Mouse (Mus musculus) kidney, adult 18-20 months (tissue): ENCODE measurements at regions not wholly inside any gene's neighbourhood (a gene's known extent, or its start where the extent isn't known, plus 50 kb on each side); places are given as distances from the start of the nearest gene placed in this dataset.

Experiments
- DNase-seq: peaks from one replicate; pipeline ENCODE4 v3.0.0; 2021

DNA sequence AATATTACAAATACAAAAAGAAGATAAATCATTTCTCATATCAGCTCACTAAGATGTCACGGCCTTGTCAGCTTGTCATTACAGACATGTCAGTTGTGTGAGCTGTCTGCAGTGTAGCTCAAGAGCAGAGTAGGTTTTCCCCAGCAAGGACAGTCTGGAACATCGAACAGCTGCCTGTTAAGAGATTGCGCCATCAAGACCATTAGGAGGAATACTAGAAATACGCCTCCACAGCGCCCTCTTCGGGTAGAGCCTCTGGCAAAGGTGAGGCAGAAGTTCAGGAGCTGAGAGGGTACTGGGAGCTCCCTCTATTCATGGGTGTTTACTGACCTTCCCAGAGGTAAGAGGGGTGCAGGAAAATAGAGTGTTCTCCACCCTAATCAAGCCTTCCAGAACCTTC, 327.0 kb downstream of the Pax1 start:
- peak; percentile 26 for DNase-seq

GRCm38 (mm10) chr2:147656667-147657066, 294.9 kb downstream of the Pax1 start:
- DNase-seq, result no peak

DNA sequence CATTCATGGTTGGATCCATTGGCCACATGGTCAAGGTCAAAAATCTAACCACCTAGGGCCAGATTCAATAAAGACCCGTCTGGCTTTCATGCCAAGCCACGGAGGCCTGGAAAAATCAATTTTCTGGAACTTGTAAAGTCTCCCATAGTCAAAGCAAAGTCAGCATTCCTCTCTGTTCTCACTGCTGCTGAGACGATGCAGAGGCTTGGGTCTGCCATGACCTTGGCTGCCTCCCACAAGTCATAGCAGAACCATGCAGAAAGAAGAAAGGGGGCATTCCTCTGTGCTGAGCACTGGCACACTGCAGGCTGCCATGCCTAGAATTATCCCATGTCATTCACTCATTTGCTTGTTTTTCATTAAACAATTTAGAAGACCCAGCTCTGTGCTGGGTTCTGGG, 288.5 kb downstream of the Pax1 start:
- no peak for DNase-seq

DNA sequence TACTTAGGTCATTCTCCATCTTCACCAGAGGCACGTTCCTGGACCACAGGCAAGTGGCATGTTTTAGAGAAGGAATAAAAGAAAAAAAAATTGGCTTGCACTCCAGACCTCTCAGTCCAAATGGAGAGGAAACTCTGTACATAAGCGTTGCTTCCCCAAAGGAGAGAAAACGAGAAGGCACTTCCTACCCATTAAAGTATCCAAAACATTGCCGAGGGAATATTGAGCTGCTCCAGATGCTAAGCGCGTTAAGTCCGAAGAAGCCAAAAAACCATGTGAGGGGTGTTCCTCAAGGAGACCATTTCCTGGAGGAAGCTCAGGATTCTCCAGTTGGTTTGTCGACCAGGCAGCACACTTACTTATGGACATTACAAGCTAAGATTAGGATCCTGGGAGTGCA, 286.2 kb downstream of the Pax1 start:
- DNase-seq, result no peak

DNA sequence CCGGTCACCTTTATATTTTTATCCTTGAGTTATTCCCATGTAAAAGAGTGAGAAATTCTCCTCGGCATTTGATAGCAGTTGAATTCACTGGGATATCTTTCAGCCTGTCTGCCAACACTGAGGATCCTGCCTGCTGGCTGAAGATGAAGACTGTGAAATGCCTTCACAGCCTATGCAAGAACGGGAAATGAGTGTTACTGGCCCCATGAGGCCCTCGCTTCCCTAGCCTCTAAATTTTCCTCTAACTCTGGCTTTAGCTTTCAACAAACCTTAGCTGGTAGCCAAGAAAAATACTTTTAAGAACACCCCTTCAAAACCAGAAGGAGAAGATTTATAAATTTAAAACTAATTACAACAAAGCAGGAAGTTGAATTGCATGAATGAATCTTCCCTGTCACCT, 285.8 kb downstream of the Pax1 start:
- DNase-seq, result no peak

DNA sequence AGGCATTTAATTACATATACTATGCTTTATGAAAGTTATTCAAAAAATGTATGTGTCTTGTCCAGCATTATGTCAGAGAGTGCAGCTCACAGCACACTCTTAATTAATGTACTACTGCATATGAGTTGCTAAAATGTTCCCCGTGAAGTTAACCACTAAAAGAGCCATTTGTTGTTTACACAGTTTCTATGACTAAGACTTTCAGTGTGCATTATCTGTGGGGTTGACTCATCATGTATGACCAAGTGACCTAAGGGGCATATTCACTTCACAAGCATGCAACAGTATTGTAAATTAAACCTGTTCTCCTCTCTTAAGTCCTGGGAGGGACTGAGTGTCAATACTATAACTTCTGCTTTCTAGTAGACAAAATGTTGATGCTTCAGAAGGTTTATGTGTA, 276.2 kb downstream of the Pax1 start:
- DNase-seq, result no peak

DNA sequence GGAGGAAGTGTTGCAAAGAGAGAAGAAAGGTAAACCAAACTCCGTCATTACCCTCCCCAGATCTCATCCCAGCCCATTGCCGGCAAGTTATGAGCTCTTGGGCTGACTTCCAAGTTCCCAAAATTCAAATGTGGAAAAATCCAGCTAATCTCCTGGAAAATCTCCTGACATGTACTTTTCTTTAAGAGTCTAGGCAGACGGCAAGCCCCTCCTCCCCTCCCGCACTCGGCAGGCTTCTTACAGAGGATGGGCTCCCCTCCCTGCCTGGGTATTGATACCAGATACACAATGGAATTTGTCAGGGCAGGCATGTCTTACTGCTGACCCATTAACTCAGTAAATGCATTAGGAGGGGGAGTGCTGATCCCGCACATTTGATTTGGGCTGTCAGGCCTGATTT, 271.0 kb downstream of the Pax1 start:
- DNase-seq, result no peak

DNA sequence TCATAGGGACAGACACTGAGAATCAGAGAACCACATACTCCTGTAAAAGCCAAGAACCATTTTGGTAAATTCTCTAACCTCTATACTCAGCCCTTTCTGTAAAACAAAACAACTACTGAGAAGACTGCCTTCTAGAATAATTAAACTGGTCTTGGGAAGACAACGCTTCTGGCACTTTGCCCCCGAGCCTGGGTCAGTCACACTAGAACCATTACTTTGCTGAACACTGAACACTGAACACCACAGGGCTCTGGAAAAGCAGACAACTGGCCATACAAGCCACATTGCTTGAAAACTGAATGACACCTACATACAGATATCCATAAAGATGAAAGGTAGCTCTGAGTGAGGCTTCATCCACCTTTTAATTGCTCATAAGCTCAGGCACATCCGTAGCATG, 268.0 kb downstream of the Pax1 start:
- no peak for DNase-seq

DNA sequence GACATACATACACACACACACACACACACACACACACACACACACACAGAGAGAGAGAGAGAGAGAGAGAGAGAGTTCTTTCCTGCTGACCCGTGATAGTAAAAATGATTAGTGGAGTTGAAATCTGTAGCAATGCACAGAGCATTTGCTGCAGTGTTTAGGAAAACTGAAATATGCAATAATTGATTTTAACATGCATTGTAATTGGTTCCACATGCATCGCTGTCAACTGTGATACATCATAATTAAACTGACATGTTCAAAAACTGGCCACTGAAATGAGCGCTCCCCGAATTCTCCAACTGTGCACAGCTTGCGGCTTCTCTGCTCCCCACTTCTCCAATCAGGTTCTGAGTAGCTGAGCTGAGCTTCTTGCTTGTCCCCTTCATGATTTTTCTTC, 265.4 kb downstream of the Pax1 start:
- DNase-seq, result no peak

DNA sequence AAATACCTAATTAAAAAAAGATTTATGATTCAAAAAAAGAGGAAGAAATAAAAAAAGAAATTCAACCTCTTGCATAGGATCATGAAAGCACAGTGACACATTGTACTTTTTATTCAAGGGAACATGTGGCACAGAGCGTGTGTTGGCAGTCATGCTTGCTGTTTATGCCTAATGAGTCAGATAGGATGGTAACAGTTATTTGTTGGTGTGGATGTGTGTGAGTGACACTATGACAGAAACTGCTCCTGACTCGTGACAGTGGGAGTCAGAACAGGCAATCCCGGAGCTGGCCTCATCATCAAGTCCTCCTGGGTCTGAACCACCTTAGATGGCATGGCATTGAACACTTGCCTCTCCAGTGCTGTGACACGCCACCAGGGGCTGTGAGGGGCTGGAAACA, 261.4 kb downstream of the Pax1 start:
- DNase-seq, result no peak

DNA sequence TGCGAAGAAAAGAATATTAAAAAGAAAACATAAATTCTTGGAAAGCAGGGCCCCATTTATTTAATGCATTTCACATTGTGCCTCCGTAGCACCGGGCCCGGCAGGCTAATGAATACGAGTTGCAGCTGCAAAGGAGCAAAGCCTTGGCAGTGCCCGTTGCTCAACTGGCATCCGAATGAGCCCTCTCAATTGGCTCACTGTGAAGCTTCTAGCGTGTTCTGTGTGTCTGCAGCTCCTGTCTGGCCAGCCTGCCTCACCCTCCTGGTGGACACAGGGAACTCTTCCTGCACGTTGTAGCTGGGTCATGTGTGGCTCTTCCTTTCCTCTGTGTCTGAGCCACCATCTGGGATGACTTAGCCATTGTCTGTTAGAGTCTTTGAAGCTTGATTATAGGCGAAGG, 256.1 kb downstream of the Pax1 start:
- DNase-seq, result no peak

GRCm38 (mm10) chr2:147610343-147610742, 248.6 kb downstream of the Pax1 start:
- no peak for DNase-seq

DNA sequence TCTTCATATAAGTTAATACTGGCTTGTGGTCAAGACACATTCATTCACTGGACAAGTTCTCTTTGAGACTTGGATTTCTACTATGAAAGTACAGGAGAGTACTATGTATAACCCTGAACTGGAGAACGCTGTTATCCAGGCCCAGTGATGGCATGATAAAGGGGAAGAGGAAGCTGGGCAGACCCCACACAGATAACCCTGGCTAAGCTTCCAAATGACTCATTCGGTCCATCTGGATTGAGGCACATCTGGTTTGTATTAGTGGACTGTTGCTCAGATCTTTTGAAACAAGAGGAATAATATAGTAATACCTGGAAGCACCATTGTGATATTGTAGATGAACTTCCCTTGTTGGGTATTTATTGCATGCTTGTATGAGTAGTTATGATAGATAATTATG, 239.9 kb downstream of the Pax1 start:
- no peak for DNase-seq

DNA sequence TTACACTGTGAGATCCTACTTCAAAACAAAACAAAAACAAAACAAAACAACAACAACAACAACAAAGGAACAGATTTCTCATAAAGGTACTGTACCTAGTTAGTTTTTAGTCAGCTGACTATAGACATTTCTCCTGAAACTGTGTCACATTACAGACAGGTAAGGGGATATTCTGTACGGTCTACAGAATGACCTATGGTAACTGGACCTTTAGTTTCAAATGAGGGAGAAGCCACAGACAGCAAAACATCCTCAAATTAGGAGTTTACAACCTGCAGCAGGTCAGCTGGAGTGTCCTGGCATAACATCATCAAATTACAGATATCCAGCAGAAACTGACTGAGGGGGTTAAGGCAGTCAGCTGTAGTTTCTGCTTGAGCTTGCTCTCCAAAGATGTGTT, 210.7 kb downstream of the Pax1 start:
- no peak for DNase-seq

DNA sequence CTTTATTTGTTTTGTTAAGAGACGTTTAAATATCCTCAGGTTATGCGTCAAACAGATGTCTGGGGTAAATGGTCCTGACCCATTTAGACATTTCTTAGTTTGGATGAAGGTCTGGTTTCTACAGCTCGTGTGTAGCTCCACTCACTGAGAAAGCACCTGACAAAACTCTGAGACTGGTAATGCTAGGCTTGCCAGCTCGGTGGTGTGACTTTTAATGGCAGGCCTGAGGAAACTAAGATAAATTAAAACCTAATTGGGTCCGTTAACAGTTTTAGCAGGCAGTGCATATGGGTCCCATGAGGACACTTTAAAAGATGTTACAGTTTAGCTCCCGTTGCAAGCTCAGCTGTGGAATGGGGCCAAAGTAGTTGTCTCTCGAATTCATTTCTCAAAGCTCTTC, 199.5 kb downstream of the Pax1 start:
- DNase-seq, result no peak

DNA sequence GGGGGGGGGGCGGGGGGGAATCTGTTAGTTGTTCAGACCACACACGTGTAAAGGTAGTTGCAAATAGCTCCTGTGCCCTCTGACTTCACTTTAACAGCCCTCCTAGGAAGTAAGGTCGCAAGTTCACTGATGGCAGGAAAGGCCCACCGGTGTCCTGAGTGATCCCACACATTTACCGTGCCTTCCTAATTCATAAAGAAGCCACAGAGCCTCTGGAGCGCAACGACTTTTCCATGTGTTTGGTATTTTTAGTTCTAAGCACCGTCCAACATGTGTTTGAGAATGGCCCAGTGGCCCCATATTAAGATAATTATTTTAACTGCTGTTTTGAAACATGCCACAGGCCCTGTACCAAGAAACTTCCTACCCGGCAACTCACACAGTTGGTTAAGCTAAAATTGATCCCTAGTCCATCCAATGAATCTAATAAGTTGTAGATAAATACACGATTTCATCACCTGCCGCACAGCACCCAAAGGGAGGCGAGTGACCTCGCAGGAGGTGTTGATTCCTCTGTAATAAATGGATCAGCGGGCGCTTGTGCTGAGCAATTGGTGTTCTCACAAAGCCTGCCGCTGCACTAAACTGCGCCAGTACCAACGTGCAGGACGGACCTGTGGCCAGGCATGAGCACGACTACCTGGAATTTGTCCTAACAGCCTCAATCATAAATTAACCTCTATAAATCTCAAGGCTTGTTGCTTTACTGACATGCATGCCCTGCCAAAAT, 198.9 kb downstream of the Pax1 start:
- DNase-seq, result no peak

- DNase-seq, result no peak
These were observed 167.4 kb downstream of the Pax1 start for GRCm38 (mm10) chr2:147529161-147529560.

- no peak for DNase-seq
These were observed 153.7 kb downstream of the Pax1 start for GRCm38 (mm10) chr2:147515436-147515835.

- no peak for DNase-seq
These were observed 153.0 kb downstream of the Pax1 start for GRCm38 (mm10) chr2:147514748-147515147.

DNA sequence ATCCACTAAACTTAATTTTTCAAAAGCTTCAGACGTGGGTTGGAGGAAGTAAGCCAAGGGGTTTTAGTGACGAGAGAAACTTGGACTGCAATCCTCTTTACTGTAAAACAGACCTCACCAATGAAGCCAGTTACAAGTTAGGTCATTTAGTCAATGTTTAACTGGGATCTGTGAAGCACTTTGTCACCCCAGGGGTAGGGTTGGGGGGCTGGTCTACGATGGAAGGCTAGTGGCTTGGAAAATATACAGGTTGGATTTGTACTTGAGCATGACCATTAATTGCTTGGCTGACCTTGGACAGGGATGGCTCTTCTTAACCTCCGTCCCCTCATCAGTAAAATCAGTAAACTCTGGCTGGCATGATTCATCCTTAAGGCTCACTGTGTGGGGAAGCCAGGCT, 142.2 kb downstream of the Pax1 start:
- no peak for DNase-seq

GRCm38 (mm10) chr2:147498731-147499130, 137.0 kb downstream of the Pax1 start:
- DNase-seq, result no peak

GRCm38 (mm10) chr2:147455932-147456331, 94.2 kb downstream of the Pax1 start:
- DNase-seq, result no peak

DNA sequence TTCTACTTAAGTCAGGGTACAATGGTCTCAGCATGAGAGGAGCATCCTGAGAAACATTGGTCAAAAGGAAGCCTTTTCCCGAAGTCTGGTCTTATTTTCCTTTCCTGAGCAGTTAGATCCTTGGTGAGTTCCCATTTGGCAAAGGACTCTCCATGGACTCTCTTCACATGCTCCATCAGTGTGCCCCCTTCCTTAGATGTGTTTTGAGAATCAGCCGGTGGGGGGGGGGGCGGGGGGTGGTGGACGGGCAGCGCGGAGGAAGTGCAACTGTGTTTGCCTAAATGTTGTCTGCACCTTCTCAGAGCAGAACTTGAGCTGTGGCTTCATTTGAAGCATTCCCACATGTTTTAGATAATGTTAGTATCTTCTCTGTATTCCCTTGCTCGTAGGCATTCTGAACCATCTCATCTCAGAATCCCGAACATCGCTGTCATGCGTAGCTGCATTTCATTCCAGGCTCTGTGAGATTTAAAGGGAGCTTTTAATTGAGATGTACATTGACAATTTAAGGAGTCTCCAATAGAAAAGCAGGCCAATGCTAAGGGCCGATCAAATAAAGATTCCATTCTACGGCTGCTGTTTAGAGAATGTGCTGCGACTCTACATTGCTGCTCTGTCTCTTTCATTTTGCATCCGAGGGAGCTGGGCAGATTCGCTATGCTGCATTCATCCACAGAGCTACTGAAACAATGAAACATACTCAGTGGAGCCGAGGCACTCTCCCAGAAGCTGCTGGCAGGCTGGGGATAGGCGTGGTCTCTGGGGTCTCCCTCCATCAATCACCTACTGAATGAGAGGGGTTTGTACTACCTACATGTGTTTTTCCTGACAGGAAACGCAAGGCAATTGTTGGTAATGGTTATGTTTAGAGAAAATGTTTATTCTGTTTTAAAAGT, 92.9 kb downstream of the Pax1 start:
- no peak for DNase-seq
